Mouse (Mus musculus) forebrain, embryonic 11.5 days (tissue): ENCODE data around the gene Tgfbr3l. TPM values are rescaled to one million over a fixed set of nuclear protein-coding genes. Genes with fewer than 3 reads are reported as not detected.
A peak's percentile ranks its signal among the peaks of the same experiment; 100 is the strongest.
"Not testable (repeated sequence)": the region's sequence is repeated elsewhere in the genome, so short reads cannot be mapped to it uniquely, and the experiment has no call there.

Experiments
- ATAC-seq: fragments of 200-750 bp; cut with Nextera tagmentation; replicated peaks from 2 replicates; pipeline ENCODE4 v1.8.0; 2017; ENCODE audit warnings: moderate TSS enrichment; ENCODE audit not compliant: low FRiP score
- DNase-seq: peaks from one replicate; pipeline ENCODE4 v3.0.0-alpha.2; 2017; ENCODE audit warnings: low spot score
- H3K27ac ChIP-seq: fragments of 300-500 bp; sonication (generic); 2 replicates; pipeline ENCODE4 v1.5.1; 2014; ENCODE audit warnings: low read depth, low read length
- H3K27me3 ChIP-seq: fragments of 300-500 bp; sonication (generic); 2 replicates; pipeline ENCODE4 v1.6.1; 2014; ENCODE audit warnings: mild to moderate bottlenecking, low read length, mixed read lengths; ENCODE audit not compliant: control insufficient read depth, insufficient read depth
- H3K36me3 ChIP-seq: fragments of 300-500 bp; sonication (generic); 2 replicates; pipeline ENCODE4 v1.6.1; 2014; ENCODE audit warnings: mild to moderate bottlenecking, low read length, moderate library complexity, mixed read lengths; ENCODE audit not compliant: control insufficient read depth, insufficient read depth
- H3K4me1 ChIP-seq: fragments of 300-500 bp; sonication (generic); replicated peaks from 2 replicates; pipeline ENCODE4 v1.6.1; 2014; ENCODE audit warnings: low read length, mixed read lengths; ENCODE audit not compliant: control insufficient read depth, insufficient read depth
- H3K4me2 ChIP-seq: fragments of 300-500 bp; sonication (generic); 2 replicates; pipeline ENCODE4 v1.6.1; 2014; ENCODE audit warnings: low read depth, mild to moderate bottlenecking, low read length, moderate library complexity, mixed read lengths; ENCODE audit not compliant: severe bottlenecking
- H3K4me3 ChIP-seq: fragments of 300-500 bp; sonication (generic); 2 replicates; pipeline ENCODE4 v1.5.1; 2014; ENCODE audit warnings: low read depth, low read length
- H3K9ac ChIP-seq: fragments of 300-500 bp; sonication (generic); 2 replicates; pipeline ENCODE4 v1.6.1; 2014; ENCODE audit warnings: low read length
- H3K9me3 ChIP-seq: fragments of 300-500 bp; sonication (generic); 2 replicates; pipeline ENCODE4 v1.6.1; 2016; ENCODE audit warnings: low read length, mixed read lengths; ENCODE audit not compliant: control insufficient read depth
- WGBS: fragments of 180-500 bp; shearing (Covaris S2); extraction: QIAGEN DNeasy Blood & Tissue Kit; methylation state at CpG from one replicate; pipeline ENCODE4 v1.1.7; 2014; 5-methylcytosine and 5-hydroxymethylcytosine counted together
- polyA plus RNA-seq: library from polyadenylated mRNA; unstranded; fragments of >200 nt; fragmentation: Nextera tagmentation; extraction: Ambion mirVana; gene quantifications from 2 replicates; pipeline ENCODE4 v1.2.1, GENCODE M21; 2014

The Tgfbr3l gene
- polyA plus RNA-seq, 1 experiment from 2014 or later: 4.0 TPM

- not testable (repeated sequence) for H3K9me3 ChIP-seq, H3K4me3 ChIP-seq, DNase-seq, ATAC-seq, H3K9ac ChIP-seq, H3K4me2 ChIP-seq, H3K27me3 ChIP-seq, H3K27ac ChIP-seq, H3K36me3 ChIP-seq
- peaks cover 26% of the 10 kb centered on the region for H3K4me1 ChIP-seq
- 89% methylated on average over 7 of the region's 7 CpGs for WGBS
These were observed 7.5 kb downstream of the Tgfbr3l start for GRCm38 (mm10) chr8:4255471-4255870.

GRCm38 (mm10) chr8:4256911-4257310 is 8.9 kb downstream of the Tgfbr3l start:
- H3K27me3 ChIP-seq: no peaks in the 10 kb centered on the region
- no peak overlapping the region for H3K27ac ChIP-seq
- no peak overlapping the region; the same call in 1 of the 2 replicates for H3K9ac ChIP-seq
- no peaks in the 10 kb centered on the region for H3K9me3 ChIP-seq
- H3K4me2 ChIP-seq: no peak overlapping the region
- peaks cover 4% of the 10 kb centered on the region; the same call in 1 of the 2 replicates for H3K36me3 ChIP-seq
- peaks cover 24% of the 10 kb centered on the region for H3K4me1 ChIP-seq
- no peak for DNase-seq
- no peak overlapping the region for H3K4me3 ChIP-seq
- 68% methylated on average over 4 of the region's 4 CpGs for WGBS
- ATAC-seq: no peak

DNA sequence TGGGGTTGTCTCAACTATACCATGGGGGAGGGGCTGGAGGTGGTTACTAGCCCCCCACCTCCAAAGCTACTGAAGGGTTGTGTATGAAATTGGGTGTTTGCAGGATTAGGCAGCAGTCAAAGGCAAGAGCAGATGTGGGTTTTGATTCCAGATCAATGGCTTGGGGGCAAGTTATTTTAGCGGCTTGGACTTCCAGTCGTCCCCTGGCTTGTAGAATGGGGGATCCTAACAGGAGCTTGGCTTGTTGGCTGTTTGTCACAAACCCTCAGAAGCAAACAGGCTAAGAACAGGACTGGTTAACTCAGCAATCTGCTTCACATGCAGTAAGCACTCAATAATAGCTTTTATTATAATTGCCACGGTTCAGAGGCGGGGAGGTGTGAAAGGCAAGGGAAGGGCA is 9.3 kb downstream of the Tgfbr3l start:
- 80% methylated on average over 4 of the region's 4 CpGs for WGBS
- no peaks in the 10 kb centered on the region for H3K9me3 ChIP-seq
- DNase-seq (no peak), ATAC-seq (no peak)
- H3K27me3 ChIP-seq: no peaks in the 10 kb centered on the region
- peak overlapping the region; percentile 82; the same call in 1 of the 2 replicates for H3K4me3 ChIP-seq
- peak overlapping the region; percentile 86 for H3K9ac ChIP-seq
- H3K4me1 ChIP-seq: peaks cover 23% of the 10 kb centered on the region
- peaks cover 4% of the 10 kb centered on the region; the same call in 1 of the 2 replicates for H3K36me3 ChIP-seq
- H3K4me2 ChIP-seq: peak overlapping the region; percentile 85
- H3K27ac ChIP-seq: no peak overlapping the region

DNA sequence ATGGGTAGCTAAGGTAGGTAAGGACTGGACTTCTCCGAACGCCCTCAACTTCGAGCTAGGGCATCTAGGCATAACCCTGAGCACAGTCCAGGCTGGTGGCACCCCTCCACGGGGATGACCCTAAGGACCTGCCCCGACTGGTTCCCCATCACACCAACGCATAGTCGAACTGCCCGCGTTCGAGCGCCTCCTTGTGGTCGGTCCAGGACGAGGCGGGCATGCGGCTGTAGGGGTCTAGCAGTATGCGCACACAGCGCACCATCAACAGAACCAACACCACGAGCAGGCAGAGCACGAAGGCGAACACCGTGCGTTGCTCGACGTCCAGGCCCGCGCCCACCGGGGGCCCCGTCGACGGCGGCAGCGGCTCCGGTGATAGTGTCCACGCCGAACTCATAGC is 10.2 kb downstream of the Tgfbr3l start:
- Histone ChIP-seq H3K36me3 (peaks cover 4% of the 10 kb centered on the region; the same call in 1 of the 2 replicates), H3K9ac (peak overlapping the region; percentile 86), H3K27me3 (no peaks in the 10 kb centered on the region), H3K4me1 (peaks cover 21% of the 10 kb centered on the region), H3K4me2 (peak overlapping the region; percentile 85), H3K4me3 (peak overlapping the region; percentile 82), H3K9me3 (no peaks in the 10 kb centered on the region), H3K27ac (peak overlapping the region; percentile 96)
- ATAC-seq (peak; percentile 72), DNase-seq (peak; percentile 95)
- WGBS: 2% methylated on average over 35 of the region's 35 CpGs

- Histone ChIP-seq H3K9me3 (no peaks in the 10 kb centered on the region), H3K9ac (peak overlapping the region; percentile 86), H3K27me3 (no peaks in the 10 kb centered on the region), H3K27ac (peak overlapping the region; percentile 96), H3K4me3 (peak overlapping the region; percentile 82), H3K4me2 (peak overlapping the region; percentile 85), H3K36me3 (peaks cover 4% of the 10 kb centered on the region; the same call in 1 of the 2 replicates), H3K4me1 (peaks cover 21% of the 10 kb centered on the region)
- ATAC-seq (peak; percentile 81), DNase-seq (no peak)
- under 1% methylated on average over 32 of the region's 32 CpGs for WGBS
These were observed 10.7 kb downstream of the Tgfbr3l start for GRCm38 (mm10) chr8:4258678-4259077.

- Histone ChIP-seq H3K27ac (peak within 1 kb of the TSS; percentile 96), H3K27me3 (no peaks in the 10 kb centered on the region), H3K4me1 (peaks cover 21% of the 10 kb centered on the region), H3K4me2 (peak within 1 kb of the TSS; percentile 85), H3K36me3 (peaks cover 4% of the 10 kb centered on the region; the same call in 1 of the 2 replicates), H3K9ac (peak within 1 kb of the TSS; percentile 86), H3K4me3 (peak within 1 kb of the TSS; percentile 82), H3K9me3 (no peaks in the 10 kb centered on the region)
- peak; percentile 98 for DNase-seq
- ATAC-seq: peak; percentile 92
- 7% methylated on average over 32 of the region's 33 CpGs for WGBS
These were observed 11.3 kb downstream of the Tgfbr3l start, which contains the start of gene Ctxn1 for GRCm38 (mm10) chr8:4259125-4259804. TSS of gene Ctxn1 (minus strand) at chr8:4259274.

DNA sequence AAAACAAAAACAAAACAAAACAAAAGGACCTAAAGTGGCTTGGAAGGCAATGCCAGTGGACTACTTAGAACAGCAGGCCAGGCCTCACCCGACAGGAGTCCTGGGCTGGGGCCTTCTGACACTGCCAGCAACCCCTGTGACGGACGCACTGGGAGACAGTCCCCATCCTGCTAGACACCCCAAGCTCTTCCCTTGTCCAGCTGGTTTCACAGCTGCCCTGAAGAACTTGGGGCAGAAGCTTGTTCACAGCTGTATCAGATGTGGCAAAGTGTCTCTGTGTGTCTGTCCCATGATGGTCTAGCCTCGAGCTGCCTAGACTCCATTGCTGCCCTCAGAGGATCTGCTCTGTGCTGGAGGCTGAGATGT is 11.8 kb downstream of the Tgfbr3l start:
- no peak for ATAC-seq
- peak overlapping the region; percentile 86; the same call in 1 of the 2 replicates for H3K9ac ChIP-seq

DNA sequence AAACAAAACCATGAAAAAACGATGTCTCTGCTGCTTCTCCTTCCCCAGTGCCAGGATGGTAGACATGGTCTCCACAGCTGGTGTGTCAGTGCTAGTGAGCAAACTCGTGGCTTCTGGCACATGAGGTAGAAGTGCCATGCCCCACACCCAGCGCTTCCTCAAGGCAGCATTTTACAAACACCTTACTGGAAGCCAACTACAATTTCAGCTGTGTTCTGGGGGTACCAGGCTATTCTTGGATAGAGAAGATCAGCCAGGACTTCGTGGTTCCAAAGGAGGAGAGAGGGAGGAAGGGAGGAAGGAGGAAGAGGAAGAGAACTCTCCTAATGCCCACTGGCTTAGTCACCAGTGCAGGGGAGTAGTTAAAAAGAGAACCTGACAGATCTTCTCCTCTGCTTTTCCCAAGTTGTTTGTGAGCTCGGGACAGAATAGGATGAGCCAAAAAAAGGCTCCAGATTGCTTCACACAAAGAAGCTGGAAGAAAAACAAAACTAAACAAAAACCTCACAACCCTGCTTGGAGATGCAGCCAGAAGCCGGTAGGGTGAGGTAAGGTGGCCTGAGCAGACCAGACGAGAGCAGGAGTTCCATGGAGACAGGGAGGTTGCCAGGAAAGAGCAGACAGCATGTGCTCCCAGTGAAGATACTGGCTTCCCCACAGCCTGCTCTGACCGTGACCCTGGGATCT is 15.2 kb downstream of the Tgfbr3l start:
- no peak for ATAC-seq
- no peak overlapping the region for H3K27ac ChIP-seq
- H3K4me1 ChIP-seq: 0 out of 2 replicates have a peak, but pooled peaks cover 6% of the 10 kb centered on the region
- H3K36me3 ChIP-seq: peaks cover 8% of the 10 kb centered on the region
- no peaks in the 10 kb centered on the region for H3K9me3 ChIP-seq
- H3K4me3 ChIP-seq: no peak overlapping the region
- H3K9ac ChIP-seq: no peak overlapping the region
- no peak for DNase-seq
- no peak overlapping the region for H3K4me2 ChIP-seq
- 91% methylated on average over 8 of the region's 8 CpGs for WGBS
- H3K27me3 ChIP-seq: no peaks in the 10 kb centered on the region

More for the DNA sequence above, 11.8 kb downstream of the Tgfbr3l start:
- Histone ChIP-seq H3K4me1 (peaks cover 19% of the 10 kb centered on the region), H3K9me3 (no peaks in the 10 kb centered on the region), H3K27me3 (no peaks in the 10 kb centered on the region), H3K36me3 (peaks cover 4% of the 10 kb centered on the region; the same call in 1 of the 2 replicates), H3K4me3 (no peak overlapping the region), H3K27ac (no peak overlapping the region; the same call in 1 of the 2 replicates), H3K4me2 (no peak overlapping the region)
- 84% methylated on average over 4 of the region's 4 CpGs for WGBS
- DNase-seq: no peak
